Mouse (Mus musculus) right cerebral cortex, postnatal 4 days (tissue): Measurements from ENCODE around the gene Pkp2.
"Not testable (repeated sequence)": the region's sequence is repeated elsewhere in the genome, so short reads cannot be mapped to it uniquely, and the experiment has no call there.

Source experiments
- DNase-seq: peaks from one replicate; pipeline ENCODE4 v3.0.0-alpha.2; 2022

Pkp2 gene

GRCm38 (mm10) chr16:16213079-16213760, at the start of gene Pkp2:
TSS of gene Pkp2 (plus strand) at chr16:16213318.
- peak; percentile 22 for DNase-seq

GRCm38 (mm10) chr16:16197374-16197773, 15.7 kb upstream of the Pkp2 start:
- DNase-seq, result no peak

- not testable (repeated sequence) for DNase-seq
Observed at GRCm38 (mm10) chr16:16201991-16202390, 11.1 kb upstream of the Pkp2 start.

GRCm38 (mm10) chr16:16204648-16205047, 8.5 kb upstream of the Pkp2 start:
- no peak for DNase-seq

GRCm38 (mm10) chr16:16212723-16213078, 417 bp upstream of the Pkp2 start:
- no peak for DNase-seq

- no peak for DNase-seq
Observed at GRCm38 (mm10) chr16:16213761-16214305, 715 bp downstream of the Pkp2 start.

- DNase-seq, result no peak
Observed at GRCm38 (mm10) chr16:16215645-16216387, 2.7 kb downstream of the Pkp2 start.

- no peak for DNase-seq
Observed at GRCm38 (mm10) chr16:16216934-16217333, 3.8 kb downstream of the Pkp2 start.

GRCm38 (mm10) chr16:16219835-16220234, 6.7 kb downstream of the Pkp2 start:
- no peak for DNase-seq

- no peak for DNase-seq
Observed at GRCm38 (mm10) chr16:16222651-16223050, 9.5 kb downstream of the Pkp2 start.

- no peak for DNase-seq
Observed at GRCm38 (mm10) chr16:16224506-16224924, 11.4 kb downstream of the Pkp2 start.

GRCm38 (mm10) chr16:16225828-16226227, 12.7 kb downstream of the Pkp2 start:
- peak; percentile 46 for DNase-seq

- DNase-seq, result no peak
Observed at GRCm38 (mm10) chr16:16230439-16230838, 17.3 kb downstream of the Pkp2 start.

- no peak for DNase-seq
Observed at GRCm38 (mm10) chr16:16233919-16234318, 20.8 kb downstream of the Pkp2 start.

GRCm38 (mm10) chr16:16236681-16237080, 23.6 kb downstream of the Pkp2 start:
- DNase-seq, result not testable (repeated sequence)

GRCm38 (mm10) chr16:16238356-16238755, 25.2 kb downstream of the Pkp2 start:
- DNase-seq, result no peak

GRCm38 (mm10) chr16:16244711-16245110, 31.6 kb downstream of the Pkp2 start:
- DNase-seq, result no peak

- DNase-seq, result no peak
Observed at GRCm38 (mm10) chr16:16250470-16250869, 37.4 kb downstream of the Pkp2 start.

- DNase-seq, result peak; percentile 2
Observed at GRCm38 (mm10) chr16:16253326-16254074, 40.4 kb downstream of the Pkp2 start.

- DNase-seq, result no peak
Observed at GRCm38 (mm10) chr16:16255217-16255616, 42.1 kb downstream of the Pkp2 start.

GRCm38 (mm10) chr16:16255874-16256273, 42.8 kb downstream of the Pkp2 start:
- no peak for DNase-seq

- DNase-seq, result no peak
Observed at GRCm38 (mm10) chr16:16256672-16257071, 43.6 kb downstream of the Pkp2 start.

GRCm38 (mm10) chr16:16260882-16261281, 47.8 kb downstream of the Pkp2 start:
- DNase-seq, result no peak
